Mouse (Mus musculus): ENCODE data around the gene Kmt5b. TPM values are rescaled to one million over a fixed set of nuclear protein-coding genes. Genes with fewer than 3 reads are reported as not detected.

Kmt5b gene
- polyA plus RNA-seq, 1 experiment from 2014 or later = 19.6 TPM

DNA sequence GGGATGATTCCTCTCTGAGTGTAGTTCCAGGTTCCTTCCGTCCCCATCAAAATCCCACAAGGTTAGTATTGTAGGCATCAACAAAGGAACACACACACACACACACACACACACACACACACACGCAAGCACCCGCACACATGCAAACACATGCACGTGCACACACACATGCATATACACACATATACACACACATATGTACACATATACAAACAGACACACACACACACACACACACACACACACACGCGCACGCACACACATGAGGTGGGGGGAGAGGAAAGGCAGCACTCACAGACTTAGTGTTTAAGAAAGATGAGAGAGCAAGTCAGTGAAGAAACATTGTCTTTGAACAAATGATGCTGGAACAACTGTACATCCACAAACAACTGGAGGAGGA lies 23.9 kb upstream of the Kmt5b start:
- no peaks in the 10 kb centered on the region for H3K36me3 ChIP-seq
- H3K9ac ChIP-seq = no peak overlapping the region
- peaks cover 7% of the 10 kb centered on the region for H3K4me1 ChIP-seq (replicated peaks)
- H3K4me2 ChIP-seq = peak overlapping the region; percentile 87
- H3K27ac ChIP-seq = no peak overlapping the region
- H3K9me3 ChIP-seq (replicated peaks) = no peaks in the 10 kb centered on the region
- no peak for ATAC-seq (replicated peaks; ENCODE audit: insufficient number of reproducible peaks, insufficient read depth, low FRiP score, low read depth)
- WGBS = 86% methylated on average over 7 of the region's 7 CpGs
- peak overlapping the region; percentile 70; the same call in 1 of the 2 replicates for H3K4me3 ChIP-seq
- H3K27me3 ChIP-seq = no peaks in the 10 kb centered on the region

DNA sequence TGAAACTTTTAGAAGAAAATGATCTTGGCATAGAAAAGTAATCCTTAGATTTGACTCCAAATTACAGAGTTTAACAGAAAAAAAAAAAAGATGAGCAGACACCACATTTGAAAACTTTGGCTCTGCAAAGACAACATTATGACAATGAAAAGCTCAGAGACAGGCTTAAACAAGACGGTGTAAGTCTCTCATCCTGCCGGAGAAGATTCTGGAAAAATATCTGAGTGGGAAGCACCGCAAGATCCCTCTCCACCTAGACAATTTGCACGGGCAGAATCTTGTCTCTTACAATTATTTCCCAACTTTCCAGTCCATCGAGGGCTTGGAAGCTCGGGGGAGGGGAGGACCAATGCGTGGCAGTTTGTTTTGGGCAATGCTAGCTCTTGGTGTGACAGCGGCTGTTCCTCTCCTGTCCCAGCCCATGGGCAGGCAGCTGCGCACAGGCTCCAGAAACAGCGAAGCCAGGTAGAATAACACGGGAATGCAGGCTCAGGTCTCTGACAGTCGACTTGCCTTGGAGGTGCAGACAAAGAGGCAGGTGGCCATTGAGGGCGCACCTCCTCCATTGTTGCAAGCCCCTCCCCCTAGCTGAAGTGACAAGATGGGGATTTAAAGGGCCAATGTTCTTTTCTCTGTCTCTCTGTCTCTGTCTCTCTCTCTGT lies 23.2 kb upstream of the Kmt5b start:
- peak overlapping the region; percentile 87 for H3K4me2 ChIP-seq
- WGBS = 6% methylated on average over 13 of the region's 13 CpGs
- H3K4me3 ChIP-seq = peak overlapping the region; percentile 70
- peak overlapping the region; percentile 67; the same call in 1 of the 2 replicates for H3K27ac ChIP-seq
- no peaks in the 10 kb centered on the region for H3K9me3 ChIP-seq (replicated peaks)
- no peaks in the 10 kb centered on the region for H3K36me3 ChIP-seq
- ATAC-seq (replicated peaks; ENCODE audit: insufficient number of reproducible peaks, insufficient read depth, low FRiP score, low read depth) = no peak
- no peaks in the 10 kb centered on the region for H3K27me3 ChIP-seq
- peak overlapping the region; percentile 70 for H3K9ac ChIP-seq
- peaks cover 7% of the 10 kb centered on the region for H3K4me1 ChIP-seq (replicated peaks)

DNA sequence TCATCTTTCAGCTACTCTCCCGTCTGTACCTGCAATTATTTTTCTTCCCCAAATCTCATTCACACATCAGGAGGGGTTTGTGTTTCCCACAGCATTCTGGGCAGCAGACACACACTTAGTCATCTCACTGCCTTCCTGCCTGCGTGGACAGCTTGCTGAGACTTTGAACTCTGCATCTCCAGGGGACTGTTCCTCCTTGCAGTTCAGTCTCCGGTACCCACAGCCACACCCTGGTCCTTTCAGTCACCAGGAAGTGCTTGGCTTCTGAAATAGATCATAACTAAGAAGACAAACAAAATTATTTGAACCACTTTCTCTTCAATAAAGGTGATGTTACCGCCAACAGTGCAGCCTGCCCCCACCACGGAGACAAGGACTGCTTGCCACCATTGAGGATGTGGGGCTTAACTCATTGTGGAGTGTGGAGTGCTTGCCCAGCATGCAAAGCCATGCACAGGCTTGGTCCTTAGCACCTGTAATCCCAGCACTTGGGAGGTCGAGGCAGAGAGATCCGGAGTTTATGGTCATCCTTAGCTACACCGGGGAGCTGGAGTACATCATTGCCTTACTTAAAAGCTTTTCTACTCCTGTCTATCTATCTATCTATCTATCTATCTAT lies 14.5 kb upstream of the Kmt5b start:
- no peak for ATAC-seq (replicated peaks; ENCODE audit: insufficient number of reproducible peaks, insufficient read depth, low FRiP score, low read depth)
- Histone ChIP-seq H3K4me1 (replicated peaks) (no peaks in the 10 kb centered on the region), H3K27ac (no peak overlapping the region), H3K36me3 (no peaks in the 10 kb centered on the region), H3K4me3 (no peak overlapping the region), H3K9ac (no peak overlapping the region), H3K4me2 (no peak overlapping the region), H3K27me3 (no peaks in the 10 kb centered on the region), H3K9me3 (replicated peaks) (no peaks in the 10 kb centered on the region)
- 40% methylated on average over 8 of the region's 8 CpGs for WGBS

DNA sequence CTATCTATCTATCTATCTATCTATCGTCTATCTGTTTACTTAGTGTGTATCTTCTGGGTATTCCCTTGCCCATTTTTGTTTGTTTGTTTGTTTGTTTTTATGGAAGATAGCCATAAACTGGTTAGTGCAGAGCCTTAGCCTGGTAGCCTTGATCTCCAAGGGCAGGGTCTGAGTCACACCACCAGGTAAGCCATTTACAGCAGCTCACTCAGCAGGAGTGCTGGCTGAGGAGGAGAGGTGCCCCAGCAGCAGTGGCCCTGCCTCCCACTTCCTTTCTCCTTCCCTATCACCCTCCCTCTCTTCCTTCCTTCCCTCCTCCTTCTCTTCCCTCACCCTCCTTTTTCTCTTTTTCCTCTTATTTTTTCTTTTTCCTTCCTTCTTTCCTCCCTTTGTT lies 14.0 kb upstream of the Kmt5b start:
- Histone ChIP-seq H3K4me2 (no peak overlapping the region), H3K36me3 (no peaks in the 10 kb centered on the region), H3K4me1 (replicated peaks) (no peaks in the 10 kb centered on the region), H3K9ac (no peak overlapping the region), H3K4me3 (no peak overlapping the region), H3K27me3 (no peaks in the 10 kb centered on the region), H3K27ac (no peak overlapping the region), H3K9me3 (replicated peaks) (no peaks in the 10 kb centered on the region)
- 70% methylated on average over 1 of the region's 1 CpGs for WGBS
- ATAC-seq (replicated peaks; ENCODE audit: insufficient number of reproducible peaks, insufficient read depth, low FRiP score, low read depth) = no peak

DNA sequence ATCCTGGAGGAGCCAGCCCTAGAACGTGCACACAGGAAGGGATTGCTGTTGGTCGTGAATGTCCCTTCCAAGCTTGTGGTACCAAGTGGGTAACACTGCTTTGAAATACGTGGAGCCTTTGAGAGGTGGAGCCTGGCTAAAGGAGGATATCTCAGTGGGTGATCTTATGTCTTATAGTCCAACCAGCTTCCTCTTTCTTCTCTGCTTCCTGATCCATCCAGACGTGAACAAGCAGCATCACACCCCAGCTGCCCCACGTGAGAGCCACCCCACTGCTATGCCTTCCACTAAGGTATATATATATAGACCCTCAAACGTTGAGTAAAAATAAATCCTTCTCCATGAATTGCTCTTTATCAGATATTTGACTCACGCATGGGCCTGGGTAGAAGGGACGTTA lies 13.5 kb upstream of the Kmt5b start:
- ATAC-seq (replicated peaks; ENCODE audit: insufficient number of reproducible peaks, insufficient read depth, low FRiP score, low read depth) = no peak
- no peak overlapping the region for H3K4me3 ChIP-seq

DNA sequence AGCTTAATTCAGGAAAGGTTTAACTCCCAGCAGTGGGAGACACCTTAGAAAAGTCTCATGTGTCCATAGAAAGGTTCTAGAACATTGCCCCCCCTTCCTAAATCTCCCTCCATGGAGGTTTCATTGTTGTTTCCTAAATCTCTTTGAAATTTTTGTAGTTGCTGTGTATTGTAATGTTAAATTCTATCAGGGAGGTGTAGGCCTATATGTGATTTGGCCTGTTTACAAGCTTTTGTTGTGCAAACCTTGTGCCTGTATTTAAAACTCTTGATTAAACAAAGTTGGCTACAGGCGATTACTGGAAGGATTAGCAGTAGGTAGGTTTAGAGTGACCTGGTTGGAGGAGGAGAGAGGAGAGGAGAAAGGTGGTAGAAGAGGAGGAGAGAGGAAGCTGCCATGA lies 9.4 kb upstream of the Kmt5b start:
- WGBS = 56% methylated on average over 1 of the region's 1 CpGs
- H3K4me2 ChIP-seq = no peak overlapping the region
- no peak overlapping the region for H3K27ac ChIP-seq
- ATAC-seq (replicated peaks; ENCODE audit: insufficient number of reproducible peaks, insufficient read depth, low FRiP score, low read depth) = no peak
- no peaks in the 10 kb centered on the region for H3K27me3 ChIP-seq
- H3K4me1 ChIP-seq (replicated peaks) = no peaks in the 10 kb centered on the region
- H3K9ac ChIP-seq = no peak overlapping the region
- no peaks in the 10 kb centered on the region for H3K36me3 ChIP-seq
- H3K9me3 ChIP-seq (replicated peaks) = no peaks in the 10 kb centered on the region
- no peak overlapping the region for H3K4me3 ChIP-seq

More for the DNA sequence above, 13.5 kb upstream of the Kmt5b start:
- Histone ChIP-seq H3K9me3 (replicated peaks) (no peaks in the 10 kb centered on the region), H3K36me3 (no peaks in the 10 kb centered on the region), H3K4me2 (no peak overlapping the region), H3K9ac (no peak overlapping the region), H3K4me1 (replicated peaks) (no peaks in the 10 kb centered on the region), H3K27ac (no peak overlapping the region), H3K27me3 (no peaks in the 10 kb centered on the region)
- 43% methylated on average over 8 of the region's 8 CpGs for WGBS

DNA sequence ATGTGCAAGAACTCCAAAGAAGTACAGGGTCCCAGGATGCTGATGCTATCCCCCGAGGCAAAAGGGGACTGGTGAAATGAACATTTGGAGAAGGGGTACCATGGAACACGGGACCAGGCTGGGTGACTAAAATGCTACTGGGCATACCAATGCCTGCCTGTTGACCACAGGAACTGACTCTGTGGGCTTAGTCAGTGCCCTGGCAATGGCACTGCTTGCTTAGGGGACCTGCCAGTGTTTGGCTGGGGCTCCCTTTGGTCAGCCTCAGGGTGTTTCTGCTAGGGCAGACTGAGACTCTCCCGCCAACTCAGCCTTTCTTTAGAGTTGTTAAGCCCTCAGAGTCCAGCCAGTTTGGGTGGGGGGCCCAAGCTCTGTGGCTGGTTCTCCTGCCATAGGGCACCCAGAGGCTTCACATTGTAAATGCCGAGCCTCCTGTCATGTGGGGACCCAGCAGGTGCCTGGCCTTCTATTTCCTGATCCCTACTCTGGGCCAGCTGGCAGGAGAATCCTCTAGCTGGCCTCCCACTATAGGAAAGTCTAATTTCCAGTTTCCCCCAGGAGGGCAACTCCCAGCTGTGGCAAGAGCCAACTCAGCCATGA lies 1.9 kb upstream of the Kmt5b start:
- H3K4me3 ChIP-seq = no peak overlapping the region
- no peak overlapping the region for H3K4me2 ChIP-seq
- peaks cover 21% of the 10 kb centered on the region for H3K4me1 ChIP-seq (replicated peaks)
- no peaks in the 10 kb centered on the region for H3K36me3 ChIP-seq
- H3K9ac ChIP-seq = no peak overlapping the region
- no peaks in the 10 kb centered on the region for H3K9me3 ChIP-seq (replicated peaks)
- H3K27ac ChIP-seq = no peak overlapping the region
- no peak for ATAC-seq (replicated peaks; ENCODE audit: insufficient number of reproducible peaks, insufficient read depth, low FRiP score, low read depth)
- 80% methylated on average over 4 of the region's 4 CpGs for WGBS
- H3K27me3 ChIP-seq = no peaks in the 10 kb centered on the region

GRCm38 (mm10) chr19:3766378-3766777 lies 843 bp upstream of the Kmt5b start:
- WGBS = 89% methylated on average over 5 of the region's 5 CpGs
- Histone ChIP-seq H3K27ac (no peak overlapping the region), H3K27me3 (no peaks in the 10 kb centered on the region), H3K9ac (no peak overlapping the region), H3K36me3 (no peaks in the 10 kb centered on the region), H3K4me3 (0 out of 2 replicates have a peak overlapping the region, but pooled peaks have one; percentile 99), H3K4me1 (replicated peaks) (peaks cover 23% of the 10 kb centered on the region), H3K9me3 (replicated peaks) (no peaks in the 10 kb centered on the region), H3K4me2 (peak overlapping the region; percentile 87)
- no peak for ATAC-seq (replicated peaks; ENCODE audit: insufficient number of reproducible peaks, insufficient read depth, low FRiP score, low read depth)

GRCm38 (mm10) chr19:3767781-3768696 lies 818 bp downstream of the Kmt5b start:
- ATAC-seq (replicated peaks; ENCODE audit: insufficient number of reproducible peaks, insufficient read depth, low FRiP score, low read depth) = peak; percentile 61
- peak overlapping the region; percentile 99 for H3K4me3 ChIP-seq
- peak overlapping the region; percentile 100 for H3K9ac ChIP-seq
- peak overlapping the region; percentile 87 for H3K4me2 ChIP-seq
- H3K9me3 ChIP-seq (replicated peaks) = no peaks in the 10 kb centered on the region
- H3K36me3 ChIP-seq = no peaks in the 10 kb centered on the region
- H3K27me3 ChIP-seq = no peaks in the 10 kb centered on the region
- peaks cover 24% of the 10 kb centered on the region for H3K4me1 ChIP-seq (replicated peaks)
- peak overlapping the region; percentile 100 for H3K27ac ChIP-seq
- WGBS = under 1% methylated on average over 111 of the region's 111 CpGs

DNA sequence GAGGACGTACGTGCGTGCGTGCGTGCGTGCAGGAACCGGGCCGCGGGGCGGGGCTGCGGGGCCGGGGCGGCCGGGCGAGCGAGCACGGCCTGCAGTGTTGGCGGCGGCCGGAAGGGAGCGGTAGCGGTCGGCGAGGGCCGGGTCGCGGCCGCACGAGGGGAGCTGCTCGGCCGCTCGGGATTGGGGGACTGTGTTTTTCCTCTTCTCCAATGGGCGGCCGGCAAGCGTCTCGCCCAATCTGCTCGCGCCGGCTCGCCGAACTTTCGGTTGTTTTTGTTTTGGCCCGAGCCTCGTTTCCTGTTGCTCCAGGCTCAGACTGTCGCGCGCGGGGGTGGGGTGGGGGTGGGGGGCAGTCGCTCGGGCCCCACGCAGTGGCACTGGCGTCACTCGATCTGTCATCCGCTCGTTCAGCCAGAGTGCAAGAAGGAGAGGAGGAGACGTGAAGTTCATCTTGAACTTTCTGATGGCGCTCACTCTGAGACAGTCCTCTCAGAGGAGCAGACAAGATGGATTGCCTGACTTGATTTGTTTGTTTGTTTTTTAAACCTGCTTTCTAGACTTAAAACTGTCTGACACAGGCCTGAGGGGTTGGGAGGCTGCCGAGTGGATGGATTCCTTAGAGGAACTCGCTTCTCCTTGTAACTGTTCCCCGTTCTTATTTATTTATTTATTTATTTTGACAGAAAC lies 1.6 kb downstream of the Kmt5b start:
- H3K27ac ChIP-seq = peak overlapping the region; percentile 100
- peak; percentile 90 for ATAC-seq (replicated peaks; ENCODE audit: insufficient number of reproducible peaks, insufficient read depth, low FRiP score, low read depth)
- H3K27me3 ChIP-seq = no peaks in the 10 kb centered on the region
- H3K4me2 ChIP-seq = peak overlapping the region; percentile 87
- H3K4me1 ChIP-seq (replicated peaks) = peaks cover 25% of the 10 kb centered on the region
- peak overlapping the region; percentile 100 for H3K9ac ChIP-seq
- no peaks in the 10 kb centered on the region for H3K9me3 ChIP-seq (replicated peaks)
- no peaks in the 10 kb centered on the region for H3K36me3 ChIP-seq
- whole genome bisulfite sequencing = under 1% methylated on average over 53 of the region's 60 CpGs
- peak overlapping the region; percentile 99 for H3K4me3 ChIP-seq
